Mouse (Mus musculus): ENCODE measurements around the gene 2210408I21Rik. TPM values are rescaled to one million over a fixed set of nuclear protein-coding genes. Genes with fewer than 3 reads are reported as not detected.
A peak's percentile ranks its signal among the peaks of the same experiment; 100 is the strongest.
"Not testable (repeated sequence)": the region's sequence is repeated elsewhere in the genome, so short reads cannot be mapped to it uniquely, and the experiment has no call there.

2210408I21Rik gene
- 1.4 TPM for polyA plus RNA-seq (2012; fragmentation: generic; extraction: Trizol)
- long read RNA-seq, experiment 1, partial matches to known transcripts, result 1 of 3 reads
- long read RNA-seq, experiment 1, other reads (novel, unspliced or antisense), result 0 of 3 reads
- long read RNA-seq, experiment 2, transcript 2210408I21Rik-202 (4 exons, 1,539 nt), result major isoform, 5 of 9 reads
- long read RNA-seq, experiment 2, partial matches to known transcripts, result 2 of 9 reads
- long read RNA-seq, experiment 2, other reads (novel, unspliced or antisense), result 2 of 9 reads

DNA sequence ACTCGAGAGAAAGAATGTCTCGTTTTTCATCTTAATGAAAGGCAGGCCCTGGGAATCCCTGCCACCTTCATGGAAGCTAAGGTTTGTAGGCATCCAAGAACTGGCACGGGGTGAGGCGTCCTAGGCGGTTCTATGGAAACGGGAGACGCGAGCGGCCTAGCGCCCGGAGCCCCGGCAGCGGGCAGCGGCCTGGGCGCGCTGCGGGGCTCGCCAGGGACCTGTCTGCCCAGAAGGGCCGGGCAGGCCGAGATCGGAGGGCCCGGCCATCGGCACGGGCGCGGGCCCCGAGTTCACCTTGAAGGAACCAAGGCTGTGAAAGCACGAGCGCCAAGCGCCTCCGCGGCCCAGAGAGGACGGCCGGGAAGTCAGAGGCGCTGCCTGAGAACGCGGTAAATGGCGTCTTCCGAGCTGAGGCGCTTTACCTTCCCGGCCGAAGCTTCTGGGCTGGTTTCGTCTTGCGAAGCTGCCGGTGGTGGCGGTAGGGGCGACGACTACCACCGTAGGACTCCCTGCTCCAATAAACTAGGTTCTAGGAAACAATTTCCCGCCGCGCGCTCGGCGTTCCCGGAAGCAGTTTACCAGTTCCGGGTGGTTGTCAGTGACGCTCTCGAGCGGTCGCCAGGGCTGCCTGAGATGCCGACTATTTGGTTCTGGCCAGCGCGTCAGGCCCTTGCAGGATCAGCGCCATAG lies at the start of gene 2210408I21Rik, which contains the start of gene Slf1:
TSS of gene 2210408I21Rik (plus strand) at position 610 of the 690 bp plus-strand sequence.
TSS of gene Slf1 (minus strand) at position 543 of the 690 bp plus-strand sequence.
- H3K79me2 ChIP-seq (ENCODE audit: control insufficient read depth, insufficient read depth), result peaks cover 46% of the 10 kb centered on the region
- no peaks in the 10 kb centered on the region for H3K36me3 ChIP-seq (ENCODE audit: control insufficient read depth, insufficient read depth)
- H3K79me3 ChIP-seq (ENCODE audit: low read depth), result peaks cover 26% of the 10 kb centered on the region
- H3K27me3 ChIP-seq (ENCODE audit: control insufficient read depth, insufficient read depth, insufficient read length), result no peaks in the 10 kb centered on the region
- TF ChIP-seq MYOG (IDR thresholded peaks at IDR 0.05; ENCODE audit: control insufficient read depth, extremely low read depth, insufficient read length), result no peak
- TF ChIP-seq USF1 (IDR thresholded peaks at IDR 0.05; ENCODE audit: low read depth), result no peak
- TF ChIP-seq FOSL1 (IDR thresholded peaks at IDR 0.05; ENCODE audit: insufficient read depth, low read length, poor library complexity, severe bottlenecking), result no peak
- no peak for TF ChIP-seq CTCF (IDR thresholded peaks at IDR 0.05; ENCODE audit: control insufficient read depth, insufficient read depth, insufficient read length)
- no peak for TF ChIP-seq MAX (IDR thresholded peaks at IDR 0.05)
- TF ChIP-seq MYOD1 (IDR thresholded peaks at IDR 0.05; ENCODE audit: control insufficient read depth, insufficient read length, low read depth), result no peak
- no peak for TF ChIP-seq CEBPB (IDR thresholded peaks at IDR 0.05; ENCODE audit: low read depth)
- H3K4me3 ChIP-seq (ENCODE audit: insufficient read depth, poor library complexity, severe bottlenecking), result peak within 1 kb of the TSS; percentile 79
- H3ac ChIP-seq (ENCODE audit: control insufficient read depth, insufficient read length, low read depth), result peak within 1 kb of the TSS; percentile 77

DNA sequence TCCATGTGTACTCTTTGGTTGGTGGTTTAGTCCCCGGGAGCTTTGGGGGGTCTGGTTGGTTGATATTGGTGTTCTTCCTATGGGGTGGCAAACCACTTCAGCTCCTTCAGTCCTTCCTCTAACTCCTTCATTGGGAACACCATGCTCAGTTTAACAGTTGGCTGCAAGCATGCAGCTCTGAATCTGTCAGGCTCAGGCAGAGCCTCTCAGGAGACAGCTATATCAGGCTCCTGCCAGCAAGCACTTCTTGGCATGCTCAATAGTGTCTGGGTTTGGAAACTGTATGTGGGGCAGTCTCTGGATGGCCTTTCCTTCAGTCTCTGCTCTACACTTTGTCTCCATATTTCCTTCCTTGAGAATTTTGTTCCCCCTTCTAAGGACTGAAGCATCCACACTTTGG lies 42.5 kb upstream of the 2210408I21Rik start:
- H3K27me3 ChIP-seq (ENCODE audit: control insufficient read depth, insufficient read depth, insufficient read length); H3K4me3 ChIP-seq (ENCODE audit: insufficient read depth, poor library complexity, severe bottlenecking); H3K79me3 ChIP-seq (ENCODE audit: low read depth); H3ac ChIP-seq (ENCODE audit: control insufficient read depth, insufficient read length, low read depth); H3K79me2 ChIP-seq (ENCODE audit: control insufficient read depth, insufficient read depth): not testable (repeated sequence)
- H3K36me3 ChIP-seq (ENCODE audit: control insufficient read depth, insufficient read depth), result peaks cover 11% of the 10 kb centered on the region

DNA sequence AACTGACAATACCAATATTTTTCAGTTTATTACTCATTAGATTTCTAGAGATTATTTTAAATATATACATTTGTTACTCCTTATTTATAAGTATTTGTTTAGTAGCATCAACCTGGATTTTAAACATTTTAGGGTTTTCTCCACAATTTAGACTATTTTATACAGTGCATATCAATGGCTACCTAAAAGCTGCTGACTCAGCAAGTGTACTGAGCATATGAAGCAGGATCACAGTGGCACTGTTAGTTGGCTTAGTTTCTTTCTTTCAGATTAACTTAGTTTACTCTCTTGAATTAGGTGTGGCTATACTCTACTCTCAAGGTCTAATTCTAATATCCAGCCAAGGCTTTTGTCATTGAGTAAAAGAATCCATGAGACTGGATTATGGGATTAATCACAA lies 27.6 kb upstream of the 2210408I21Rik start:
- TF ChIP-seq FOSL1 (IDR thresholded peaks at IDR 0.05; ENCODE audit: insufficient read depth, low read length, poor library complexity, severe bottlenecking), result no peak
- no peak for TF ChIP-seq MYOG (IDR thresholded peaks at IDR 0.05; ENCODE audit: control insufficient read depth, extremely low read depth, insufficient read length)
- TF ChIP-seq CTCF (IDR thresholded peaks at IDR 0.05; ENCODE audit: control insufficient read depth, insufficient read depth, insufficient read length), result no peak
- TF ChIP-seq USF1 (IDR thresholded peaks at IDR 0.05; ENCODE audit: low read depth), result no peak
- TF ChIP-seq CEBPB (IDR thresholded peaks at IDR 0.05; ENCODE audit: low read depth), result no peak
- no peak for TF ChIP-seq MAX (IDR thresholded peaks at IDR 0.05)
- TF ChIP-seq MYOD1 (IDR thresholded peaks at IDR 0.05; ENCODE audit: control insufficient read depth, insufficient read length, low read depth), result no peak
- Histone ChIP-seq H3K27me3 (ENCODE audit: control insufficient read depth, insufficient read depth, insufficient read length) (no peaks in the 10 kb centered on the region), H3K4me3 (ENCODE audit: insufficient read depth, poor library complexity, severe bottlenecking) (no peak overlapping the region), H3K36me3 (ENCODE audit: control insufficient read depth, insufficient read depth) (peaks cover 4% of the 10 kb centered on the region), H3K79me3 (ENCODE audit: low read depth) (no peaks in the 10 kb centered on the region), H3K79me2 (ENCODE audit: control insufficient read depth, insufficient read depth) (no peaks in the 10 kb centered on the region), H3ac (ENCODE audit: control insufficient read depth, insufficient read length, low read depth) (no peak overlapping the region)

DNA sequence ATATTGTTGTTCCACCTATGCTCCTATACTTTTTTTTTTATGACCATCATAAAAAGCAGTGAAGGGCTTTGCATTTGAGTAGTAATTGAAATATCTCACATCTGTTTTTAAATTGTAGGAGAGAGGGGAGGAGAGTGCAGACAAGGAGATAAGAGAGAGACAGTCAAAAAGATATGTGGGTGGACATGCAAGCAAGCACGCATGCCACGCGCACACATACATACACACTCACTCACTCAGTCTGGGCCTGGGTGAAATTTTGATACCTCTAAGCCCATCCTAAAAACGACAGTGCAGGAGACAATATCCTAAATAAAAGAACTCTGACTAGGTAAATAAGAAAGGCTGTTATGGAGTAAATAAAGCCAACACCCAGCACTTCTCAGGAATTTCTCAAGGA lies 16.6 kb upstream of the 2210408I21Rik start:
- no peaks in the 10 kb centered on the region for H3K36me3 ChIP-seq (ENCODE audit: control insufficient read depth, insufficient read depth)
- H3K79me2 ChIP-seq (ENCODE audit: control insufficient read depth, insufficient read depth), result no peaks in the 10 kb centered on the region
- H3K79me3 ChIP-seq (ENCODE audit: low read depth), result peaks cover 9% of the 10 kb centered on the region
- TF ChIP-seq MAX (IDR thresholded peaks at IDR 0.05) (no peak), CTCF (IDR thresholded peaks at IDR 0.05; ENCODE audit: control insufficient read depth, insufficient read depth, insufficient read length) (no peak), MYOD1 (IDR thresholded peaks at IDR 0.05; ENCODE audit: control insufficient read depth, insufficient read length, low read depth) (no peak), CEBPB (IDR thresholded peaks at IDR 0.05; ENCODE audit: low read depth) (no peak), FOSL1 (IDR thresholded peaks at IDR 0.05; ENCODE audit: insufficient read depth, low read length, poor library complexity, severe bottlenecking) (no peak), MYOG (IDR thresholded peaks at IDR 0.05; ENCODE audit: control insufficient read depth, extremely low read depth, insufficient read length) (no peak), USF1 (IDR thresholded peaks at IDR 0.05; ENCODE audit: low read depth) (no peak)
- no peak overlapping the region for H3ac ChIP-seq (ENCODE audit: control insufficient read depth, insufficient read length, low read depth)
- no peak overlapping the region for H3K4me3 ChIP-seq (ENCODE audit: insufficient read depth, poor library complexity, severe bottlenecking)
- no peaks in the 10 kb centered on the region for H3K27me3 ChIP-seq (ENCODE audit: control insufficient read depth, insufficient read depth, insufficient read length)

DNA sequence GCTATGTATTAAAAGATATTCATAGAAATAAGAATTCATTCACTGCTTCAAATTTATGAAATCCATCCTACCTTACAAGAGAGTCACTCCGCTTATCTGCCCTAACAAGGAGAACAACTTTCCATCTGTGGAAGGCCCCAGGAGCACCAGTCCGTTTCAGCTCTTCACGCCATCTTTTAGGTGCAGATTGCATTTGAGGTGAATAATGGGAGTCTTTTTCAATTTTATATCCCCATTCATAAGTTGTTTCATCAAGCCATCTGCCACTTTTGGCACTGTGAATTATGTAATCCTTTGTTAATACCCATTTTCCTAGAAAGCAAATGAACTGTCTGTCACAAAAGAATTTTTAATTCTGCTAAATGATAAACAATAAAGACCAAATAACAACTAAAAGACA lies 10.2 kb upstream of the 2210408I21Rik start:
- Histone ChIP-seq H3K36me3 (ENCODE audit: control insufficient read depth, insufficient read depth) (no peaks in the 10 kb centered on the region), H3K79me2 (ENCODE audit: control insufficient read depth, insufficient read depth) (peaks cover 15% of the 10 kb centered on the region), H3K27me3 (ENCODE audit: control insufficient read depth, insufficient read depth, insufficient read length) (no peaks in the 10 kb centered on the region), H3K4me3 (ENCODE audit: insufficient read depth, poor library complexity, severe bottlenecking) (no peak overlapping the region), H3ac (ENCODE audit: control insufficient read depth, insufficient read length, low read depth) (no peak overlapping the region), H3K79me3 (ENCODE audit: low read depth) (peaks cover 5% of the 10 kb centered on the region)
- TF ChIP-seq MAX (IDR thresholded peaks at IDR 0.05) (no peak), CTCF (IDR thresholded peaks at IDR 0.05; ENCODE audit: control insufficient read depth, insufficient read depth, insufficient read length) (no peak), USF1 (IDR thresholded peaks at IDR 0.05; ENCODE audit: low read depth) (no peak), MYOD1 (IDR thresholded peaks at IDR 0.05; ENCODE audit: control insufficient read depth, insufficient read length, low read depth) (no peak), MYOG (IDR thresholded peaks at IDR 0.05; ENCODE audit: control insufficient read depth, extremely low read depth, insufficient read length) (no peak), FOSL1 (IDR thresholded peaks at IDR 0.05; ENCODE audit: insufficient read depth, low read length, poor library complexity, severe bottlenecking) (no peak), CEBPB (IDR thresholded peaks at IDR 0.05; ENCODE audit: low read depth) (no peak)
